Mouse (Mus musculus): ENCODE results near the gene Myl6.

DNA sequence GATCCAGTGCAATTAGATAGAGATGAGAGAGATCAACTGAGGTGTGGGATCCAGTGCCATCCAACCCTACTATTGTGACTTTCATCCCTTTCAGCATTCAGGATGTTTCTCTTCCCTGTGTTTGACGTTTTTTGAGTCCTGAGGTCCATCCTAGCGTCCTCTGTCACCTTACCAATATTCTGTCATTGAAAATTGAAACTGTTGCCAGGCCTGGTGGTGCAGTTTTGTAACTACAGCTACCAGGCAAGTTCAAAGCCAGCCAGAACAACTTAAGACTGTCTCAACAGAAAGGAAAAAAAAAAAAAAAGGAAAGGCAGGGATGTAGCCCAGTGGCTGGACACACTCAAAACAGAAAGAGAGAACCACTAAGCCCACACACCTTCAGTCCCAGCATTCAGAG, 1.3 kb upstream of the Myl6 start:
- TF ChIP-seq POLR2A (IDR thresholded peaks at IDR 0.05; ENCODE audit: insufficient read length, low read depth) = no peak
- no peak for TF ChIP-seq MYOD1 (IDR thresholded peaks at IDR 0.05; ENCODE audit: control insufficient read depth in 1 of 3, insufficient read length in 2 of 3, low read depth in 2 of 3)
- TF ChIP-seq USF1 (IDR thresholded peaks at IDR 0.05; ENCODE audit: low read depth) = no peak
- TF ChIP-seq TCF12 (IDR thresholded peaks at IDR 0.05; ENCODE audit: insufficient read depth, poor library complexity, severe bottlenecking) = no peak
- TF ChIP-seq MAX (IDR thresholded peaks at IDR 0.05; ENCODE audit: low read depth) = no peak
- TF ChIP-seq E2F4 (IDR thresholded peaks at IDR 0.05; ENCODE audit: insufficient read depth) = no peak
- no peak for TF ChIP-seq MYOG (IDR thresholded peaks at IDR 0.05; ENCODE audit: control insufficient read depth in 1 of 3, insufficient read depth in 1 of 3, insufficient read length in 2 of 3, low read depth in 2 of 3)
- TF ChIP-seq TCF3 (IDR thresholded peaks at IDR 0.05; ENCODE audit: insufficient read length, low read depth) = no peak
- TF ChIP-seq SRF (IDR thresholded peaks at IDR 0.05; ENCODE audit: control insufficient read depth, insufficient read length, low read depth) = no peak
